Mouse (Mus musculus): ENCODE measurements around the gene Gnl1.
"Not testable (repeated sequence)": the region's sequence is repeated elsewhere in the genome, so short reads cannot be mapped to it uniquely, and the experiment has no call there.

The Gnl1 gene

GRCm38 (mm10) chr17:35979401-35980362 lies at the start of gene Gnl1, which contains the start of gene Prr3:
Gene Gnl1, plus strand, starts transcription at chr17:35979851.
Gene Prr3, minus strand, starts transcription at chr17:35980236.
- peak; percentile 79 for DNase-seq (ENCODE audit: low read depth)

- no peak for DNase-seq (ENCODE audit: low read depth)
Observed at GRCm38 (mm10) chr17:35930627-35931026, 49.0 kb upstream of the Gnl1 start.

GRCm38 (mm10) chr17:35932608-35933007 lies 47.0 kb upstream of the Gnl1 start:
- no peak for DNase-seq (ENCODE audit: low read depth)

- DNase-seq (ENCODE audit: low read depth), result not testable (repeated sequence)
Observed at GRCm38 (mm10) chr17:35935763-35936162, 43.9 kb upstream of the Gnl1 start.

- DNase-seq (ENCODE audit: low read depth), result no peak
Observed at GRCm38 (mm10) chr17:35937700-35938348, 41.8 kb upstream of the Gnl1 start.

- no peak for DNase-seq (ENCODE audit: low read depth)
Observed at GRCm38 (mm10) chr17:35939108-35939507, 40.5 kb upstream of the Gnl1 start.

GRCm38 (mm10) chr17:35939941-35940340 lies 39.7 kb upstream of the Gnl1 start:
- DNase-seq (ENCODE audit: low read depth), result no peak

GRCm38 (mm10) chr17:35950946-35951345 lies 28.7 kb upstream of the Gnl1 start:
- not testable (repeated sequence) for DNase-seq (ENCODE audit: low read depth)

GRCm38 (mm10) chr17:35952559-35952958 lies 27.1 kb upstream of the Gnl1 start:
- DNase-seq (ENCODE audit: low read depth), result not testable (repeated sequence)

GRCm38 (mm10) chr17:35954665-35955064 lies 25.0 kb upstream of the Gnl1 start:
- DNase-seq (ENCODE audit: low read depth), result no peak

GRCm38 (mm10) chr17:35958533-35959223 lies 21.0 kb upstream of the Gnl1 start:
- no peak for DNase-seq (ENCODE audit: low read depth)

- no peak for DNase-seq (ENCODE audit: low read depth)
Observed at GRCm38 (mm10) chr17:35963279-35963678, 16.4 kb upstream of the Gnl1 start.

GRCm38 (mm10) chr17:35967621-35968020 lies 12.0 kb upstream of the Gnl1 start:
- DNase-seq (ENCODE audit: low read depth), result no peak

GRCm38 (mm10) chr17:35969418-35970389 lies 9.9 kb upstream of the Gnl1 start, which contains the start of gene Abcf1:
Gene Abcf1, minus strand, starts transcription at chr17:35969761.
- DNase-seq (ENCODE audit: low read depth), result peak; percentile 93

- no peak for DNase-seq (ENCODE audit: low read depth)
Observed at GRCm38 (mm10) chr17:35972131-35972530, 7.5 kb upstream of the Gnl1 start.

GRCm38 (mm10) chr17:35978811-35979400 lies 745 bp upstream of the Gnl1 start:
- no peak for DNase-seq (ENCODE audit: low read depth)

- no peak for DNase-seq (ENCODE audit: low read depth)
Observed at GRCm38 (mm10) chr17:35980363-35980754, 708 bp downstream of the Gnl1 start.

- no peak for DNase-seq (ENCODE audit: low read depth)
Observed at GRCm38 (mm10) chr17:35981776-35982175, 2.1 kb downstream of the Gnl1 start.

- DNase-seq (ENCODE audit: low read depth), result no peak
Observed at GRCm38 (mm10) chr17:35991781-35992180, 12.1 kb downstream of the Gnl1 start.

- peak; percentile 64 for DNase-seq (ENCODE audit: low read depth)
Observed at GRCm38 (mm10) chr17:35993675-35994074, 14.0 kb downstream of the Gnl1 start.

Data from fibroblast of lung, adult 2 months (primary cell).